Mouse (Mus musculus) stomach, postnatal 0 days (tissue): ENCODE results near the gene Spry1. TPM values are rescaled to one million over a fixed set of nuclear protein-coding genes. Genes with fewer than 3 reads are reported as not detected.

Experiments used
- ATAC-seq: fragments of 200-750 bp; cut with Nextera tagmentation; 2 replicates; pipeline ENCODE4 v1.8.0; 2017; ENCODE audit not compliant: low FRiP score, low TSS enrichment
- DNase-seq: peaks from one replicate; pipeline ENCODE4 v3.0.0-alpha.2; 2016; ENCODE audit warnings: low spot score
- H3K27ac ChIP-seq: fragments of 300-500 bp; sonication (generic); replicated peaks from 2 replicates; pipeline ENCODE4 v1.5.1; 2014; ENCODE audit warnings: mild to moderate bottlenecking, control low read depth
- H3K27me3 ChIP-seq: fragments of 300-500 bp; sonication (generic); 2 replicates; pipeline ENCODE4 v1.6.1; 2014; ENCODE audit warnings: low read length; ENCODE audit not compliant: control insufficient read depth, insufficient read depth
- H3K36me3 ChIP-seq: fragments of 300-500 bp; sonication (generic); 2 replicates; pipeline ENCODE4 v1.6.1; 2014; ENCODE audit warnings: low read length, mixed read lengths; ENCODE audit not compliant: control insufficient read depth, insufficient read depth
- H3K4me1 ChIP-seq: fragments of 300-500 bp; sonication (generic); replicated peaks from 2 replicates; pipeline ENCODE4 v1.6.1; 2014; ENCODE audit warnings: antibody characterized with exemption; ENCODE audit not compliant: control insufficient read depth, insufficient read depth
- H3K4me2 ChIP-seq: fragments of 300-500 bp; sonication (generic); replicated peaks from 2 replicates; pipeline ENCODE4 v1.6.1; 2014; ENCODE audit warnings: low read depth, mild to moderate bottlenecking, control low read depth, moderate library complexity
- H3K4me3 ChIP-seq: fragments of 300-500 bp; sonication (generic); 2 replicates; pipeline ENCODE4 v1.5.1; 2014; ENCODE audit warnings: low read depth, low read length, control low read depth
- H3K9ac ChIP-seq: fragments of 300-500 bp; sonication (generic); 2 replicates; pipeline ENCODE4 v1.6.1; 2014; ENCODE audit warnings: mild to moderate bottlenecking, low read length, control low read depth, mixed read lengths
- H3K9me3 ChIP-seq: fragments of 300-500 bp; sonication (generic); 2 replicates; pipeline ENCODE4 v1.6.1; 2016; ENCODE audit warnings: low read length; ENCODE audit not compliant: control insufficient read depth
- CTCF ChIP-seq: IDR thresholded peaks from 2 replicates; pipeline ENCODE4 v1.5.1; 2016; ENCODE audit warnings: antibody characterized with exemption, low read depth, mild to moderate bottlenecking, moderate library complexity
- EP300 ChIP-seq: optimal IDR thresholded peaks from 2 replicates; pipeline ENCODE3; 2016; ENCODE audit warnings: antibody characterized with exemption
- WGBS: fragments of 180-500 bp; shearing (Covaris S2); extraction: QIAGEN DNeasy Blood & Tissue Kit; methylation state at CpG from one replicate; pipeline ENCODE4 v1.1.7; 2014; 5-methylcytosine and 5-hydroxymethylcytosine counted together
- polyA plus RNA-seq: library from polyadenylated mRNA; unstranded; fragments of >200 nt; fragmentation: Nextera tagmentation; extraction: Ambion mirVana; gene quantifications from 2 replicates; pipeline ENCODE4 v1.2.1, GENCODE M21; 2015

The Spry1 gene
- polyA plus RNA-seq, 1 experiment from 2014 or later, result 9.4 TPM

DNA sequence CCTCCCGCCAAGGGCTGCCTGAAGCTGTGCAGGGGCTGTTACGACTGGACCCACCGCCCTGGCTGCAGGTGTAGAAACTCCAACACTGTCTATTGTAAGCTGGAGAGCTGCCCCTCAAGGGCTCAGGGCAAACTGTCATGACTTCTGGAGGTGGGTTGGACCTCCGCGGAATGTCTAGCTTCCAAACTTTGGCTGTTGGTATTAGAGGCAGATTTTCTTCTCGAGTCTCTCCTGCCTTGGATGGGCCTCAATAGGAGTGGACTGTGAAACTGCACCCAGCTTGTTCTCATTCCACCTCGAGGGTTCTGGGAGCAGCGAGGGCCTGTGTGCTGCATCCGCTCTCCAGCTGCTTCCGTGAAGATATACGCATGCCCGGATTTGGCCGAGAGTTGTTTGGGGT is 3.7 kb downstream of the Spry1 start:
- peaks cover 12% of the 10 kb centered on the region for H3K4me1 ChIP-seq
- H3K4me2 ChIP-seq, result peak overlapping the region; percentile 74
- H3K9ac ChIP-seq, result peak overlapping the region; percentile 35; the same call in 1 of the 2 replicates
- H3K36me3 ChIP-seq, result peaks cover 11% of the 10 kb centered on the region
- H3K4me3 ChIP-seq, result peak overlapping the region; percentile 6; the same call in 1 of the 2 replicates
- no peak for ATAC-seq
- no peaks in the 10 kb centered on the region for H3K9me3 ChIP-seq
- H3K27me3 ChIP-seq, result no peaks in the 10 kb centered on the region
- DNase-seq, result no peak
- H3K27ac ChIP-seq, result no peak overlapping the region
- TF ChIP-seq CTCF (no peak), EP300 (no peak)
- WGBS, result 67% methylated on average over 13 of the region's 13 CpGs

DNA sequence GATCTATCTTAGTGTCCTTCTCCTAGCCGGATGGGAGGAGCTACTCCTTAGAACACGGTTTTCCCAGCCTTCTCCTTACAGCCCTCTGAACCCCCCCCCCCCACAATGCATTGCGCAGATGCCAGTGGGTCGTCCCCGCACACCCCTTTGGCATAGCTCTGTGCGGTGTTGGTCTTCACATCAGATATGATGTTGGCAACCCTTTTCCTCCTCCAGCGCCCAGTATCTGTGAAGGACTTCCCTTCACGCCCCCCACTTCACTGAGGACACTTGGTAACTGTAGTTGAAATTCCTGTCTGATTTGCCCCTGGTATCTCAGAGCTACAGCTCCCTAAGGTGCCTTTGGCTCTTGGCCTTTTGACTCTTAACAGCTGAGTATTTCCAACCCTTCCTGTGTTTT is 4.2 kb downstream of the Spry1 start:
- Histone ChIP-seq H3K36me3 (peaks cover 11% of the 10 kb centered on the region), H3K4me2 (peak overlapping the region; percentile 74), H3K27me3 (no peaks in the 10 kb centered on the region), H3K9me3 (no peaks in the 10 kb centered on the region), H3K4me3 (no peak overlapping the region), H3K9ac (no peak overlapping the region), H3K4me1 (peaks cover 12% of the 10 kb centered on the region), H3K27ac (no peak overlapping the region)
- TF ChIP-seq CTCF, result no peak
- TF ChIP-seq EP300, result no peak
- ATAC-seq (no peak), DNase-seq (no peak)
- 70% methylated on average over 8 of the region's 8 CpGs for WGBS

DNA sequence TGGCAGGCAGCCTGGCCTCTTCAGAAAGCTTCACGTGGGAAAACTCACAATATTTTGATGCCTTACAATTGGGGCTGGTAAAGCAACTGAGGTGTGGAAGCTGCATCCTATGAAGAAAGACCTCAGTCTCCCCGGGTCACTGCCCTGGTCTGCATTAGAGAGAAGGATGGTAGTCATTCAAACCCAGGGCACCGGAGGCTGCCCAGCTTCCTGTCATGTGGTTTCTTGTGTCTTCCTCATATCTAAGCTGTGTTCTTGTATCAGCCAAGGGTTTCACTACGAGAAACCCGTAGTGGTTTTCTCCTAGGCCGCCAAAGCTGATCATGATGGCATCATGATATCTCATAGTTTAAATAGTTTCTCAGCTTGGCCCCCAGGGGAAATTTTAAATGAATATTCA is 5.3 kb downstream of the Spry1 start:
- Histone ChIP-seq H3K27me3 (no peaks in the 10 kb centered on the region), H3K36me3 (peaks cover 11% of the 10 kb centered on the region), H3K4me1 (peaks cover 12% of the 10 kb centered on the region), H3K4me3 (no peak overlapping the region), H3K4me2 (no peak overlapping the region), H3K9me3 (no peaks in the 10 kb centered on the region), H3K9ac (no peak overlapping the region), H3K27ac (no peak overlapping the region)
- no peak for TF ChIP-seq CTCF
- TF ChIP-seq EP300, result no peak
- DNase-seq (peak; percentile 31), ATAC-seq (no peak)
- 67% methylated on average over 6 of the region's 6 CpGs for WGBS

DNA sequence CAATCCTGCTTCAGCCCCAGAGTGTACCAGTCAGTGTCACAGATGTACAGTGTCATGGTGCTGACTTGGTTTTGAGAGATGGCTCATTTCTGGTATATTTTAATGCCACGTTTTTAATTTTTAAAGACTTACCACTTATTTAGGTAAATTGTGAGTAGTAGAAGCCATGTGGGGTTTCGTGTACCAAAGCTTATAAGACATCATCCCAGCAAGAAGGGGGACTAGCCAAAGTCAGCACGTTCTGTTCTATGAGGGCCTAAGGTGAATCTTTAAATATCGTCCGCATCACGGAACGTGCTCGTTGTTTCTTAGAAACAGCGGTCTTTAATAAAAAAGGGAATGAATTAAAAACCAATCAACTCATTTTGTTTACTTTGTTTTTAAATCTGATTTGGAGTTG is 6.5 kb downstream of the Spry1 start:
- ATAC-seq, result no peak
- H3K9me3 ChIP-seq, result no peaks in the 10 kb centered on the region
- peaks cover 11% of the 10 kb centered on the region for H3K36me3 ChIP-seq
- no peaks in the 10 kb centered on the region for H3K27me3 ChIP-seq
- no peak overlapping the region for H3K4me3 ChIP-seq
- 94% methylated on average over 9 of the region's 9 CpGs for WGBS
- peaks cover 12% of the 10 kb centered on the region for H3K4me1 ChIP-seq
- no peak overlapping the region for H3K4me2 ChIP-seq
- H3K27ac ChIP-seq, result no peak overlapping the region
- H3K9ac ChIP-seq, result no peak overlapping the region
- no peak for TF ChIP-seq CTCF
- no peak for TF ChIP-seq EP300
- DNase-seq, result no peak

DNA sequence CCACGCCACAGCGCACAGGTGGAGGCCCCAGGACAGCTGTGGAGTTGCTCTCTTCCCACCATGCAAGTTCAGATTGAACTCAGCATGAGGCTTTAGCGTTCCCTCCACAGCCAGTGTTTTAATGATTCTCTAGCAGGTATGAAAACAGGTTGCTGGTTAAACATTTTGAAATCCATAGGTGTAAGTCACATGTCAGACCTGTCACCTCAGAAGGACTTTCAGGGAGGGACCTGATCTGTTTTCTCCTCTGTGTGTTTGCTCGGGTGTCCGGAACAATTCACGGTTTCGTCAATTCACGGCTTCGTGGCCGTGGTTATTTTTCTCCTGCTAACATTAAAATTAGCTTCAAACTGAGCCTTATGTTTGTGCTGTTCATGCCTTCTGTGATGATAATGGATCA is 7.5 kb downstream of the Spry1 start:
- H3K9ac ChIP-seq, result no peak overlapping the region
- 58% methylated on average over 10 of the region's 10 CpGs for WGBS

DNA sequence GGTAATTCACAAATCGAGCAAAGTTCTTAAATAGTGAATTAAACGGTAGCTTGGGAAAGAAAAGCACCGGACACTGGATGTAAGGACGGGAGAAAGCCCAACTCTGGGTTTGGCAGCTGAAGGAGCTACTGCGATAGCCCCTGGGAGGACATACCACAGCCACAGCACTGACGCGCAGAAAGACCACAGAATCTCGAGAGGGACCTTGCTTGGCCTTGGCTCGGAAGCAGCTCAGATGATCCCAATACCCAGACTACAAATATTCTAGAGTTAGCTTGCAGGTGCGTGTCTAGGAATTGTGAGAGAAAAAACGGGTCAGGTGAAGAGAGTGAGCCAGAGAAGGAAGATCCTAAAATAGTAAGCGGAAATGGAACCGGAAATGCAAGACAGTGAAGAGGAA is 8.5 kb downstream of the Spry1 start:
- no peak for DNase-seq
- WGBS, result 75% methylated on average over 13 of the region's 13 CpGs
- H3K9me3 ChIP-seq, result no peaks in the 10 kb centered on the region

More for the DNA sequence above, 7.5 kb downstream of the Spry1 start:
- Histone ChIP-seq H3K27ac (no peak overlapping the region), H3K4me2 (no peak overlapping the region), H3K36me3 (peaks cover 11% of the 10 kb centered on the region), H3K4me1 (peaks cover 12% of the 10 kb centered on the region), H3K27me3 (no peaks in the 10 kb centered on the region), H3K4me3 (no peak overlapping the region), H3K9me3 (no peaks in the 10 kb centered on the region)
- DNase-seq (no peak), ATAC-seq (no peak)
- TF ChIP-seq CTCF, result no peak
- no peak for TF ChIP-seq EP300

More for the DNA sequence above, 8.5 kb downstream of the Spry1 start:
- peaks cover 5% of the 10 kb centered on the region for H3K4me1 ChIP-seq
- no peak overlapping the region for H3K9ac ChIP-seq
- H3K4me2 ChIP-seq, result no peak overlapping the region
- H3K36me3 ChIP-seq, result peaks cover 6% of the 10 kb centered on the region
- no peak overlapping the region for H3K4me3 ChIP-seq
- ATAC-seq, result no peak
- no peaks in the 10 kb centered on the region for H3K27me3 ChIP-seq
- H3K27ac ChIP-seq, result no peak overlapping the region
- TF ChIP-seq EP300, result no peak
- TF ChIP-seq CTCF, result no peak
